Mouse (Mus musculus) kidney, adult 8-10 months (tissue): ENCODE measurements at regions not wholly inside any gene's neighbourhood (a gene's known extent, or its start where the extent isn't known, plus 50 kb on each side); places are given as distances from the start of the nearest gene placed in this dataset.
A peak's percentile ranks its signal among the peaks of the same experiment; 100 is the strongest.

Experiments
- DNase-seq, 2 experiments: peaks; one replicate each; pipeline ENCODE4 v3.0.0; 2022

GRCm38 (mm10) chr8:109155489-109155888 lies 338.3 kb upstream of the Pmfbp1 start:
- DNase-seq = no peak

DNA sequence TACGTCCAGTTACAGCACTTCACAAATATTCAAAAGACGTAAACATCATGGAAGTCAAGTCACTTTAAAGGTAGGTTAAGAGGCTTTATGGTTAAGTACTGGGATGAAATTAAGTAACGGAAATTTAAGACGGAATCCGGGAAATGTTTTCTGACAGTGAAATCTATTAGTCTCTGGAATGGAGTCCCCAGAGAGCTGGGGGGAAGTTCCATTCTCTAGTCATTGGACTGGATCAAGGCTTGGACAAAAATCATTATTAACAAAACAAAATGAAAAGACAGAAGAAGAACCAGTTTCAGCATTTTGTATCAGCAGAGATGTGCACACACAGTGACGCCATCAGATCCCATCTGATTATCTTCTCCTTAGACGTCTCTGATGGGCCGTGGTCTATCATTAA lies 337.8 kb upstream of the Pmfbp1 start:
- DNase-seq = no peak

DNA sequence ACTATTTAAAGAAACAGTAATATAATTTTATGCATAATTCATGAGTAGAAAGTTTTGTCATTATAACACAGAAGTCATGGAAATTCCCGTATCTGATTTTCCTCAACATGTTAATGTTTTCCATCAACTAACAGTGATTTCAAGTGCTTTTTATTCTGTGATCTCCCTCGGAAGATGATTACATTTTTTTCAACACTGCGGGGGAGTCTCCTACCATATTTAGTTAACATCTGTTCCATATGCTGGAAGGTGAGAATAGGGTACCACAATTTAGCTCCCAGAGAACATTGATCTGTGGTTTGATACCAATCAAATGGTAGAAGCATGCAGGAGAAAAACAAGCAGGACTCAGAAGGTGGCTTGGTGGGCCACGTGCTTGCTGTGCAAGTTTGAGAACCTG lies 321.1 kb upstream of the Pmfbp1 start:
- DNase-seq = no peak

GRCm38 (mm10) chr8:109185558-109186198 lies 308.1 kb upstream of the Pmfbp1 start:
- DNase-seq = peak; percentile 8 to 56

DNA sequence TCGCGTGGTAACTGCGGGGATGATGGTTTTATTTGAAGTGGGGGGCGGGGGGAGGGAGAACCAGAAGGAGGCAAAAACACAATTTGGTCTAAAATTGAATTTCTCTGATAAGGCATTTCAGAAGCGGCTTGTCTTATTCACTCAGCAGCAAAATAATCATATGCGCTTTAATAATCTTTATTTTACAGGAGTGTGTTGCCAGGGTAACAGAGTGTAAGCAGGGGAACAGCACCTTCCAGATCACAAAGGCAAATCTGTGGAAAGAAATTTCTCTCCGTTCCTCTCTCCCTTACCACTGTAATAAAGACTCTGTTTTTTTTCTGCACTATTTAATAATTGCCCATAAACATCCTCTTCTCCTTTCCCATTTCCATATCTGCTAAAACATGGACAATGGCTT lies 306.2 kb upstream of the Pmfbp1 start:
- no peak for DNase-seq

- no peak for DNase-seq
These were observed 279.6 kb upstream of the Pmfbp1 start for GRCm38 (mm10) chr8:109214247-109214646.

DNA sequence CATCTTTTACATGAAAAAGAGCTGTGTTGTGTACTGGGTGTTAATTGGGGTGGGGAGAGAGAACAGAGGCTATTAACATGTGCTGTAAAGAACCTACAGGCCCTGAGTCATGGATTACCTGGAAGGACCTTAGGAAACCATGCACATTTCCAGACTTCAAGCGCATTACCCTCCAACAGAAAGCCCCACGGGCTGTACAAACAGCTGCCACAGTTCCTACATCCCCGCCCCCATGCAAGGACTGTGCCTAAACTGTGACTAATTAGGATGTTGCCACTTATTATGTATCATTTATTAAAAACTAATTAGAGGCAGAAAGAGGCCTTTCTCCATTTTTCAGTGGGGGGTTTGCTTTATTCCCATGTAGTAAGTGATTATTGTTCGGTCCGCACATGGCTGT lies 277.5 kb upstream of the Pmfbp1 start:
- DNase-seq = no peak

GRCm38 (mm10) chr8:109217326-109217725 lies 276.5 kb upstream of the Pmfbp1 start:
- peak; percentile 1 to 55 for DNase-seq

DNA sequence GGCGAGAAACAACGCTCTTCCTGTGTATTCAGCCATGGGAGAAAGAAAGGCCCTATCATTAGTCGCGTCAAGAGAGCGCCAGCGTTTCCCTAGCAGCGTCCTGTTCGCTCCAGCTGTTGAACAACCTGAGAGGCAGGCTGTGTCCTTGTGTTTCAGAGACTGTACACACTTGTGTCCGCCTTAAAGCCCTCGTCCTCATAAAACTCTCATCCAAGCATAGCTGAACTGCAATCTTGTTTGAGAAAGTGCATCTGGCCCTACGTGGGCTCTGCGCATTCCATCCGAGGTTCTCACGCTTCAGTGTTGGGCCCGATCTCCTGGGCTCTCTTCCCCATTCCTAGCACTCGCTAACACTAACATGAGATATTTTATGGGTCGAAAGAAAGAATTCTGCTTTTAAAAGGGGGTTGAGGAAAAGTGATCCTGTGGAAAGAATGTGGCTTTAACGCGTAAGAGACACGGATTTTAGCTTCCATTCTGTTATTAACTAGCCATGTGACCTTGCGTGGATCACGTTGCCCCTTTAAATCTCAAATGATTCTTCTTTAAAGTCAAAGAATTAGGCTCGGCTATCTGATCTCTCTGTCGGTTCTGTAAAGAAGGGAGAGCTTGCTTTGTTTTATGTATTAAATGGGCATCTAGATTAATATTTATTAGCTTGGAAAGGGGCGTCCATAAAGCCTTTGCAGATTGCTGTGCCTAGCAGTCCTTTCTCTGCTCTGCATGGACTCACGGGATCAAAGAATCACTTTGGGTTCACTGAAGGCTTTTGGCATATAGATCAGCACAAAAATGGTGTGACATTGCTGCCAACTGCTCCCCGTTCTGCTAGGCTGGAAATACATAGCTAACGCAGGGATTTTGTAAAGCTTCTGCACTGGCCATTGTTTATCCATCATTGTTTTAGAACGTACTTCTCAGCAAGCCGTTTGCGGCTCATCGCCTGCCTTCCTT lies 261.3 kb upstream of the Pmfbp1 start:
- no peak for DNase-seq

GRCm38 (mm10) chr8:109245526-109245925 lies 248.3 kb upstream of the Pmfbp1 start:
- DNase-seq = no peak

DNA sequence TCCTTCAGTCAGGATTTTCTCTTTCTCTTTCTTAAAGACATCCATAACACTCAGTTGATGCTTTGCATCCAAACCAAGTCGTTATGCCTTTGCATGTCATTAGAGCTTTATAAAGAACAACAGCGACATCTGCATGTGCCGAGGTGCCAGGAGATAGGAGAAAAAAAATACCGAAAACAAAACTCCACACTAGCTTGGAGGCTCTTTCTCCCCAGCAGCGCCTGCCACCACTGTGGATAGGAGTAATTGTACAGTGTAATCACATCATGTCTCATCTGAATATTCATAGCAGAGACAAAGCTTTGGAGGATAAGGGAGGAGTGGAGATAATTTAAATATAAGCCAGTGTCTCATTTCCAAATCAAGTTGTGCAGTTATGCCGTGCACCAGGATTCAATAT lies 246.0 kb upstream of the Pmfbp1 start:
- DNase-seq = no peak

- DNase-seq = no peak
These were observed 245.5 kb upstream of the Pmfbp1 start for GRCm38 (mm10) chr8:109248356-109248755.

DNA sequence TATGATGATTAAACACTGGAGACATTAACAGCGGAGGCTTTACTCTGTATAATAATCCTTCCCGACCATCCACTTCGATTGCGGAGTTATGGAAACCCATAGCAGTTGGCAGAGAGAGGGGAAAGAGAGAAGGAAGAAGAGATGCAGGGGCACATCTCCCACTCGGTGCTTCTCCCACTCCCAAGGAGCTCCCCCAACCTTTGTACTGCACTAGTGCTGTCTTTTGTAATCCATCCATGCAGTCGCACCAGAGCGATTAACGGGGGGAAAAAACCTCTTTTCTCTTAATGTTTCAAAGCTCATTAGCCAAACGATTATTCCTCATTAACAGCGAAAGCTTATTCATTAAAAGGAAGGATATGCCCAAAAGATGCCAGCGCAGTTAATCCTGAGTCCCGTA lies 244.6 kb upstream of the Pmfbp1 start:
- no peak for DNase-seq

GRCm38 (mm10) chr8:109249691-109250090 lies 244.1 kb upstream of the Pmfbp1 start:
- DNase-seq = no peak

DNA sequence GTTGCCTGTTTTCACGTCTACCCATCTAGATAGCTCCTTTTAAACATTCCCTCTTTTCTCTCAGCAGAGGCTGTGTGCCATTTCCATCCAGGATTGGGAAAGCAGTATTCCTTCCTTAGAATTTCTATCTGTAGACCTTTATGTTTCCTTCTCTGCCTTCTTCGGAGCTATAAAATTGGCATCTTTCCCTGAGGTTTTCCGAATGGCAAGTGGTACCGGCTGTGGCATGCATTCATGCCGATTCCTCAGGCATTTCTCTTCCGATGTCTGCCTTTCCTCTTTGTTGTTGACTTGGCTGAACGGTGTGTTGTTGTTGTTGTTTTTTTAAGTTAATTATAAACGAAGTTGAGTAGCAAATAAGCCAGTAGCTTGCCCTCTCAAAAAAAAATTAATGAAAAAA lies 243.3 kb upstream of the Pmfbp1 start:
- DNase-seq = no peak

GRCm38 (mm10) chr8:109251360-109251798 lies 242.4 kb upstream of the Pmfbp1 start:
- no peak for DNase-seq

DNA sequence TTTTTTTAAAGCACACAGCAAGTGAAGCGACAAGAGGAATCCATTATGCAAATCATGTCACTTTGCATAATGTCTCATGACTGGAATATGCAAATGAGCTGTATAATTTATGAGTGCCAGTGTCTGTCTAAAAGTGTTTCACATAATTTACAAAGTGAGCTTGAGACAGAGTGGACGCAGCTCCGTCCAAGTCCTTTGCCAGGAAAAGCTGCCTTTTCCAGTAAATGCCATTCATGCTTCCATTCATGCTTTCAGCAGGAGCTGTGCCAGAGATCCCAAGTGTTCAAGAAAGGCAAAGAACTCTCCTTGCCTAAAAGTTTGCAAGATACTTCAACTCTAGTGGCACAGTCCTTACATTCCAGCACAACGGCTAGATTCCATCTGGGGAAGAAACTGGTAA lies 241.4 kb upstream of the Pmfbp1 start:
- no peak for DNase-seq

GRCm38 (mm10) chr8:109279129-109279528 lies 214.7 kb upstream of the Pmfbp1 start:
- peak in 1 of 2 experiments; percentile 33 for DNase-seq

- no peak for DNase-seq
These were observed 213.3 kb upstream of the Pmfbp1 start for GRCm38 (mm10) chr8:109280540-109280939.

- no peak for DNase-seq
These were observed 212.2 kb upstream of the Pmfbp1 start for GRCm38 (mm10) chr8:109281598-109281997.

GRCm38 (mm10) chr8:109310670-109311386 lies 183.0 kb upstream of the Pmfbp1 start:
- no peak for DNase-seq

DNA sequence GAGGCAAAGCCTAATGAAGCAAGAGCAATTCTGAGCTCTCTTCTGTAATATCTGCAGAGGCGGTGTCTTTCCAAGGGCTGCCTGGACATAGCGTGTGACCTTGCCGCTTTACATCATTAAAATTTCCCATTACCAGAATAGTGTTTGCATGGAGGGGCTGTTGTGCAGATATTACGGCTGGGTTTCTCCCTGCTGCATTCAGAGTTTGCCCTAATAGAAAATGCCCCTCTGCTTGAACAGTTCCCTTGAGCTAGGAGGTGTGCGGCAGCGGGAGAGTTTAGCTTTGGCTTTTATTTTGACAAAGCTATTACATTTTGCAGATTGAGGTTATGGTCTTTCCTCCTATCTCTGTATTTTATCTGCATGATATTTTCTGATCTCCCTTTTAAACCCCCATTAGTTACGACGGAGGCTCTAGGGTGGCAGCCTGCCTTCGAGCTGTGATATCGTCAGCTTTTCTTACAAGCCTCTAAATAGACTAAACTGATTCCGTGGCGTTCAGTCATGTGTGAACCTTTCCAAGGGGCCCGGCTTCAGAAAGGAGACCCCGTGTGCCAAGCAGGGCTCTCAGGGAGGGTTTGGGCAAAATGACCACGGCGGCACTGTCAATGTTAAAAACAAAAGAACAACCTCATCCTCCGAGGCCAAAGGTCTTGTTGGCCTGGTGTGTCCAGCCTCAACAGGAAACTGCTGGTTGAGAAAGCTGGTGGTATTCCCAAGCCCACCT lies 182.2 kb upstream of the Pmfbp1 start:
- no peak for DNase-seq

DNA sequence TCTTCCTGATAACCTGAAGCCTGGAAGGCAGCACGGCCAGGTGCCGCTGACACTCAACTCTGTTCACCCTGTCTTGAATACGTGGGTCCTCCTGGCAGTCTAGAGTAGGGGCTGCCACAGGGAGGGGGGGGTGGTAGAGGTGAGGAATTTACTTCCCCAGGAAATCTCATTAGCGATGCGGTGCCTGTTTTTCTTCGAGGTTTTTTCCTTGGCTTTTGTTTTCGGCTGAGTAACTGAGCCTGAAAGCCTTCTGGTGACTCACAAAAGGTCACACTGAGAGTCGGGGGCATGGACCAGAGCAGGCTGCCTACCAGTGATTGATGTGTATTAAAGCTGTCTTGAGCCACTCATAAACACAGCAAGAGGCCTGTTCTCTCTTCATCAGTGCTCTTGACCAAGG lies 181.1 kb upstream of the Pmfbp1 start:
- DNase-seq = no peak
